ENCODE assay signal across 25 mouse cellular contexts in the genomic region with DNA sequence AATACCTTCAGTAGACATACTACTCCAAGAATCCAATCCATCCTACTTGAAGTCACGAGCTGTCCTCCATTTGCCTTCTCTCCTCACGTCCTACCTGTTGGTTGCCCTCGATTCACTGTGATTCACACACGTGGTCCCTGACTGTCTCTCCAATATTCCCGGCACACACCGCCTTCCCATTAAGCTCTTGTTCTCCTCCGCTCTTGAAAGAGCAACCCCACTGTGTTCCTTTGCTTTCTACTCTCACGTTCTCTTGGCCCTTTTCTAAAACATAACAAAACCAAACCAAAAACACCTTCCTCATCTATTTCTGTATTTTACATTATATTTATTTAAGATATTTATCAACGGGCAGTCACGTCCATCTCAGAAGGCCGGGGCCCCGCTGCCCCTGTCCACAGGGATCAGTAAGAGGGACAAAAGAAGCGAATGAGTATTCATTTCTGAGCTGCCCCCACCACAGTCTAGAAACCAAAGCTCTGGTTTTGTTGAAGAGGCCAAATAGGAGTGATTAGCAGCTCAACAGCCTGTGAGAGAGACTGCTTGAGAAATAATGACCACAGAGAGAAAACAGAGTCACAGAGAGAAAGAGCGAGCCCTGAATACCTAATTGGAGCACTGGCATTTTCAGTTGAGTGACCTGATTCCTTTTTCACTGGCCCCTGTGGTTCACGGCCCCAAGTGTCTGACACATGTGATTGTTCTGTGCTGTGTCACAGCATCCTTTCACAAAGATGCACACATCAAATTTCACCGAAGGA.
DNase-seq lines count a peak whose midpoint lies in the region; ATAC-seq lines count a peak whose summit lies in the region.
"Had no signal": no experiment of that assay in that cellular context is flagged by ENCODE, and none has a peak within 500 bp of the region (broad histone marks: within the 10 kb centered on the region; RNA-seq: fewer than 3 reads in every experiment).

No protein-coding gene starts in this region.

- 74% methylated on average over 16 of the region's 16 CpGs for WGBS in embryonic facial prominence, embryonic 11.5 days
- 74% methylated on average over 16 of the region's 16 CpGs for WGBS in embryonic facial prominence, embryonic 10.5 days
- 47% methylated on average over 16 of the region's 16 CpGs for WGBS in forebrain, embryonic 10.5 days
- WGBS in forebrain, embryonic 15.5 days, result 10% methylated on average over 16 of the region's 16 CpGs

- H3K4me1 ChIP-seq in embryonic facial prominence, embryonic 11.5 days (ENCODE audit: control insufficient read depth, insufficient read depth, low read length), result no peaks in the 10 kb centered on the region
- H3K4me1 ChIP-seq in embryonic facial prominence, embryonic 10.5 days, result peaks cover 14% of the 10 kb centered on the region
- H3K4me1 ChIP-seq in forebrain, embryonic 10.5 days, result peaks cover 37% of the 10 kb centered on the region
- H3K4me1 ChIP-seq in forebrain, embryonic 15.5 days, result peaks cover 11% of the 10 kb centered on the region; the same call in 1 of the 2 replicates
- H3K4me1 ChIP-seq: liver, embryonic 15.5 days; neural tube, embryonic 15.5 days had no signal

- no peak overlapping the region for H3K4me3 ChIP-seq in embryonic facial prominence, embryonic 11.5 days (ENCODE audit: low read depth, low read length)
- H3K4me3 ChIP-seq in embryonic facial prominence, embryonic 10.5 days, result no peak overlapping the region
- H3K4me3 ChIP-seq in forebrain, embryonic 10.5 days, result no peak overlapping the region
- no peak overlapping the region for H3K4me3 ChIP-seq in forebrain, embryonic 15.5 days
- H3K4me3 ChIP-seq: hindbrain, embryonic 13.5 days; liver, embryonic 15.5 days; neural tube, embryonic 15.5 days had no signal

- DNase-seq in embryonic facial prominence, embryonic 11.5 days (ENCODE audit: low spot score), result peak; percentile 26
- no peak for DNase-seq in embryonic facial prominence, embryonic 10.5 days (ENCODE audit: low spot score)
- peak; percentile 81 for DNase-seq in Muller cell, postnatal 12 days (ENCODE audit: inconsistent ontology term)
- DNase-seq in forebrain, embryonic 10.5 days (ENCODE audit: extremely low spot score, low spot score), result peak; percentile 49
- no peak for DNase-seq in right cerebral cortex, postnatal 10 days (ENCODE audit: low spot score in 2 of 2)
- DNase-seq in adrenal gland, adult 18-20 months (ENCODE audit: low spot score in 2 of 2), result no peak
- DNase-seq: adrenal gland, adult 2 months; adrenal gland, postnatal 36 days; cerebellum, adult 8-10 months; cerebellum, postnatal 25 days; gastrocnemius, postnatal 10 days; heart, postnatal 14 days; kidney, adult 9 months; kidney, postnatal 10 days; liver; lung, embryonic 14.5 days; lung, postnatal 14 days; thymus, adult 2 months; thymus, postnatal 36 days had no signal

- no peak overlapping the region for H3K9ac ChIP-seq in embryonic facial prominence, embryonic 11.5 days (replicated peaks; ENCODE audit: low read length)
- no peak overlapping the region for H3K9ac ChIP-seq in forebrain, embryonic 15.5 days (replicated peaks)
- H3K9ac ChIP-seq: hindbrain, embryonic 13.5 days; liver, embryonic 15.5 days; lung, embryonic 14.5 days; neural tube, embryonic 15.5 days had no signal

- no peaks in the 10 kb centered on the region for H3K27me3 ChIP-seq in embryonic facial prominence, embryonic 11.5 days (ENCODE audit: control insufficient read depth, insufficient read depth, low read length)
- H3K27me3 ChIP-seq in embryonic facial prominence, embryonic 10.5 days (replicated peaks; ENCODE audit: low read depth, poor library complexity, severe bottlenecking), result peaks cover 16% of the 10 kb centered on the region; the same call in 1 of the 2 replicates
- peaks cover 67% of the 10 kb centered on the region for H3K27me3 ChIP-seq in forebrain, embryonic 10.5 days (ENCODE audit: poor library complexity, severe bottlenecking)
- no peaks in the 10 kb centered on the region for H3K27me3 ChIP-seq in forebrain, embryonic 15.5 days
- H3K27me3 ChIP-seq: hindbrain, embryonic 13.5 days; liver, embryonic 15.5 days; neural tube, embryonic 15.5 days had no signal

- no peaks in the 10 kb centered on the region for H3K36me3 ChIP-seq in embryonic facial prominence, embryonic 11.5 days (replicated peaks; ENCODE audit: control insufficient read depth, insufficient read depth, low read depth, low read length)
- H3K36me3 ChIP-seq in embryonic facial prominence, embryonic 10.5 days (replicated peaks), result no peaks in the 10 kb centered on the region
- H3K36me3 ChIP-seq in forebrain, embryonic 10.5 days (replicated peaks), result no peaks in the 10 kb centered on the region
- H3K36me3 ChIP-seq in forebrain, embryonic 15.5 days, result no peaks in the 10 kb centered on the region
- H3K36me3 ChIP-seq: hindbrain, embryonic 13.5 days; liver, embryonic 15.5 days; neural tube, embryonic 15.5 days had no signal

- H3K4me2 ChIP-seq in embryonic facial prominence, embryonic 11.5 days (ENCODE audit: low read depth, low read length), result no peak overlapping the region
- no peak overlapping the region for H3K4me2 ChIP-seq in forebrain, embryonic 15.5 days (replicated peaks)
- H3K4me2 ChIP-seq: hindbrain, embryonic 13.5 days; liver, embryonic 15.5 days; lung, embryonic 14.5 days; neural tube, embryonic 15.5 days had no signal

- no peak overlapping the region for H3K27ac ChIP-seq in embryonic facial prominence, embryonic 11.5 days (replicated peaks; ENCODE audit: low read depth, low read length)
- no peak overlapping the region for H3K27ac ChIP-seq in embryonic facial prominence, embryonic 10.5 days (replicated peaks)
- peak overlapping the region; percentile 78 for H3K27ac ChIP-seq in forebrain, embryonic 10.5 days
- no peak overlapping the region for H3K27ac ChIP-seq in forebrain, embryonic 15.5 days (replicated peaks)
- H3K27ac ChIP-seq: hindbrain, embryonic 13.5 days; liver, embryonic 15.5 days; neural tube, embryonic 15.5 days had no signal

- 0 out of 2 replicates have a peak, but pooled peaks have one; percentile 48 for ATAC-seq in embryonic facial prominence, embryonic 11.5 days (replicated peaks; ENCODE audit: insufficient number of reproducible peaks, low FRiP score, low TSS enrichment, low read depth)
- ATAC-seq in forebrain, embryonic 15.5 days (replicated peaks), result peak; percentile 35; the same call in 1 of the 2 replicates
- ATAC-seq in erythroblast, adult 5-6 weeks (replicated peaks; ENCODE audit: low FRiP score, poor library complexity, severe bottlenecking), result no peak
- ATAC-seq: intestine, postnatal 0 days had no signal

- no peaks in the 10 kb centered on the region for H3K9me3 ChIP-seq in embryonic facial prominence, embryonic 11.5 days (replicated peaks; ENCODE audit: control insufficient read depth, low read length)
- no peaks in the 10 kb centered on the region for H3K9me3 ChIP-seq in embryonic facial prominence, embryonic 10.5 days
- no peaks in the 10 kb centered on the region for H3K9me3 ChIP-seq in forebrain, embryonic 10.5 days
- no peaks in the 10 kb centered on the region for H3K9me3 ChIP-seq in forebrain, embryonic 15.5 days
- H3K9me3 ChIP-seq: hindbrain, embryonic 13.5 days; liver, embryonic 15.5 days; neural tube, embryonic 15.5 days had no signal

Comparison
In these comparisons a context has a peak if more than half of its experiments do, and no peak if none do; other contexts are left out.
1. DNase-seq: peak in embryonic facial prominence, embryonic 11.5 days (single experiment), Muller cell, postnatal 12 days (single experiment) and forebrain, embryonic 10.5 days (single experiment); none in embryonic facial prominence, embryonic 10.5 days (single experiment), right cerebral cortex, postnatal 10 days (0 of 2) and adrenal gland, adult 18-20 months (0 of 2).